25 mouse cellular contexts compared by ENCODE assay signal in genomic region chr1:182678151-182678550, GRCm38 (mm10).
"Had no signal": no experiment of that assay in that cellular context is flagged by ENCODE, and none has a peak within 500 bp of the region (broad histone marks: within the 10 kb centered on the region; RNA-seq: fewer than 3 reads in every experiment).

No protein-coding gene starts in this region.

- H3K36me3 ChIP-seq: heart, embryonic 10.5 days; heart, embryonic 12.5 days; hindbrain, embryonic 10.5 days; hindbrain, embryonic 12.5 days; intestine, embryonic 15.5 days; limb, embryonic 10.5 days; limb, embryonic 12.5 days had no signal

- H3K27ac ChIP-seq: gastrocnemius, adult 2 months; heart, embryonic 10.5 days; hindbrain, embryonic 12.5 days; hindbrain, embryonic 14.5 days; intestine, embryonic 15.5 days; layer of hippocampus, adult 2 months; left cerebral cortex, adult 2 months had no signal

- H3K4me3 ChIP-seq: gastrocnemius, adult 2 months; heart, embryonic 10.5 days; heart, embryonic 12.5 days; hindbrain, embryonic 10.5 days; hindbrain, embryonic 12.5 days; intestine, embryonic 15.5 days; layer of hippocampus, adult 2 months; left cerebral cortex, adult 2 months; limb, embryonic 10.5 days; limb, embryonic 12.5 days had no signal

- ATAC-seq: hindbrain, embryonic 16.5 days; inflammation-experienced regulatory T-cells, adult 6 months; intestine, embryonic 15.5 days; intestine, postnatal 0 days had no signal

- H3K4me2 ChIP-seq: heart, embryonic 12.5 days; hindbrain, embryonic 12.5 days; hindbrain, embryonic 14.5 days; intestine, embryonic 15.5 days; limb, embryonic 12.5 days had no signal

- H3K9ac ChIP-seq: heart, embryonic 12.5 days; hindbrain, embryonic 12.5 days; hindbrain, embryonic 14.5 days; intestine, embryonic 15.5 days; limb, embryonic 12.5 days had no signal

- DNase-seq: gastrocnemius, adult 2 months; gastrocnemius, postnatal 10 days; gastrocnemius, postnatal 25 days; heart, adult 18-20 months; heart, postnatal 10 days; heart, postnatal 4 days; kidney, adult 18-20 months; kidney, adult 8-10 months; kidney, postnatal 10 days; kidney, postnatal 25 days; kidney, postnatal 4 days; liver had no signal

- H3K27me3 ChIP-seq: intestine, embryonic 15.5 days had no signal

- H3K9me3 ChIP-seq: hindbrain, embryonic 10.5 days; intestine, embryonic 15.5 days; limb, embryonic 10.5 days; limb, embryonic 12.5 days had no signal
